Mouse (Mus musculus): ENCODE results near the gene Ugt1a10.

Ugt1a10 gene

DNA sequence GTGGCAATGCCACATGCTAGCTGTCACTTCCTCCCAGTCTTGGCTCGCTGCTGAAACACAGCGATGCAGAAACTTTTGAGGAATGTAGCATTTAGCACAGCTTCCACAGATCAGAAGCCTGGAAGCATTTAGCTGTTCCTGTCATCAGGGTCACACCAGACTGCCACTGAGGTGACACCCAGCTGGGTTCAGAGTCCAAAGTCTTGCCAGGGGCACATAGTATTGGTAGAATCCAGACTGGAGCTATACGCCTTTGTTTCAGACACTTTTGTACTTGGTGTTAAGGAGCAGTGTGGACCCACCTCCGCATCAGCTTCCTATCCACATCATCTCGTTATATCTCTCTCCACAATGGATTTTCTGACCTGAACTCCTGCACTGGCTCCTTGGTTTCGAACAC lies 198.4 kb downstream of the Ugt1a10 start:
- DNase-seq (ENCODE audit: low spot score in 2 of 2): no peak

DNA sequence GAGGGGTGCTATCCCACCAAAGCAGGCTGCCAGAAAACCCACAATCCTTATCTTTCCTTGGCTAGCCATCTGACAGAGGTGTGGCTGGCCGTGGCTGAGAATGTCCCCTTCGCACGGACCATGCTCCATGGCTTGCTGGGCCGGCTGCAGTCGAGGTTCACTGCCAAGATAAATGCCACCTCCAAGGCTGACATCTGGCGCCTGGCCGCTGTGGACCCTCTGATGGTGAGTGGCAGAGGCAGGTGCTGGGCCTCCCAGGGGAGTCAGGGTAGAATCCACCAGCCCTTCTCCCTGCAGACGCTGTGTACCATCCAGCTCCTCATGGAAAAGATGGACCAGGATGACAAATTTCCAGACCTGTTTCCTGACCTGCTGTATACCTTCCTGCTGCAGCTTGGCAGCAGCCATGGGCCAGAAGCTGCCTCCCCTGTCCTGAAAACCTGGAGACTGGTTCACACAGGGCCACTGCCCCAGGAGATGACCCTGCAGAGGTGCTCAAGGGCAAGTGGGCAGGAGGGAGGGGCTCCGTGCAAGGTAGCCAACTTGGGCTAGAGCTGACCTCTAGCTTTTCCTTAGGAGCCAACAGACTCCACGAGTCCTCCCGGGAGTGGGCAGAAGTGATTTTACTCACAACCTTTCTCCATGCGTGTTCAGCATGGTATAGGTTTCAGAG lies 199.7 kb downstream of the Ugt1a10 start:
- DNase-seq (ENCODE audit: low spot score in 2 of 2): no peak

DNA sequence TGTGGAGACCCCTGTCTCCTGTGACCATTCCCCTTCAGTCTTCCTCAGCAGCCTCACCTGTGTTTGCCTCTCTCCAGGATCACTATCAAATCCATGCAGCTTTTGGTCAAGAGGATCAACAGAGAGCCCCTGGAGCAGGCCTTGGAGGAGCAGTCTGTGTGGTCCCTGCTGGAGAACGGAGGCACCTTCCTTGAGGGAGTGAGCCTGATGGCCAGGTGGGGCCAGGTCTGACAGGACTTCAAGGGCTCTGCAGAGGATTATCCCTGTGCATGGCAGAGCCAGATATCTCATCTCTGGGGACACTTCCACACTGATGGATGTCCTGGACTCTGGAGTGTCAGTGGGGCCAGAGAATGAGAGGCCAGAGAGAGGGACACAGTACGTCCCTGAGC lies 200.3 kb downstream of the Ugt1a10 start:
- no peak for DNase-seq (ENCODE audit: low spot score in 2 of 2)

- DNase-seq (ENCODE audit: low spot score in 2 of 2): no peak
Observed at GRCm38 (mm10) chr1:88255989-88256754, 201.0 kb downstream of the Ugt1a10 start.

DNA sequence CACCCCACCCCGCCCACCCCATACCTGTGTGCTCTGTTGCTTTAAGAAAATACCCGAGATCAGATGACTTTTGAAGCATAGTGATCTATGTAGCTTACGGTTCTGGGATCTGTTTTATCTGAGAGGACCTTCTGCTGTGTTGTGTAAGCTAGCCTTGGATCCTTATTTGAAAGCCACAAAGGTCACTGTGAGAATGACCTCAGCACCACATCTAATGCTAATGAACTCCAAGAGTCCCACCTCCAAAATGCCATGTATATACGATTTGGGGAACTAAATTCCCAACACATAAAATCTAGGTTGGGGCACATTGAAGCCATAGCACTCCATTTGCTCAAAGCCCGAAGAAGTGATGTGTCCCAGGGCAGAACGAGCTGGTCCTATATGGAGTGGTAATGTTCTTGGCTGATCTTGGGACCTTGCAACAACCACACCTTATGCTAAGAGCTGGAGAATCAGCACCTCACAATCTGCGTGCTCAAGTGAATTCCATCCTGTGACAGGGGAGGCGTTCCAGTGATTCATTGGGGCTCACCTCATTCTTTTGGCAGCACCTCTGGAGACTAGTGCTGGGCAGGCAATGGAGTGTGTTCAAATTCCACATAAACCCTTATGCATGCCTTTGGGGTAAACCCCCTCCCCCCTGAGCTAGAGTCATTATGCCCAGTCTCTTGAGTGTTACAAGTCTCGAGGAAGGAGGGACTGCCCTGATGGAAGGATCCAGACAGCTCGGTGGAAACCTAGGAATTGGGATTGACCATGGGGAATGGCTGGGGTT lies 201.9 kb downstream of the Ugt1a10 start:
- no peak for DNase-seq (ENCODE audit: low spot score in 2 of 2)

DNA sequence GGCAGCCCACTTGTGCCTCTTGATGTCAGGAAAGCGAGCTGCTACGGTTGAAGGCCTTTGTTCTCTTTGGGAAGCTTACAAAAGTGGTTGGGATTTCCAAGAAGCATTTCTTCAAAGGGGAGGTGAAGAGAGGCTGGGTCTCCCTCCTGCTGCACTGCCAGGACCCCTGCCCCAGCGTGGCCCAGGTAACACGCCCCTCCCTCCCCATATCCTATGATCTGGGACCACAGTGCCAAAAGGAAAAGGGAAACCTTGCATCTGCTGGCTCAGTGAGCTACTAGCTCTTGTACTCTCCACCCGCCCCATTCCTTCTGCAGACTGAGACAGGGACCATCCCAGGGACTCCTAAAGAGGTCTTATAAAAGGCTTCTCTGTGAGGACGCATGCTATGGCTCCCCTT lies 202.5 kb downstream of the Ugt1a10 start:
- no peak for DNase-seq (ENCODE audit: low spot score in 2 of 2)

DNA sequence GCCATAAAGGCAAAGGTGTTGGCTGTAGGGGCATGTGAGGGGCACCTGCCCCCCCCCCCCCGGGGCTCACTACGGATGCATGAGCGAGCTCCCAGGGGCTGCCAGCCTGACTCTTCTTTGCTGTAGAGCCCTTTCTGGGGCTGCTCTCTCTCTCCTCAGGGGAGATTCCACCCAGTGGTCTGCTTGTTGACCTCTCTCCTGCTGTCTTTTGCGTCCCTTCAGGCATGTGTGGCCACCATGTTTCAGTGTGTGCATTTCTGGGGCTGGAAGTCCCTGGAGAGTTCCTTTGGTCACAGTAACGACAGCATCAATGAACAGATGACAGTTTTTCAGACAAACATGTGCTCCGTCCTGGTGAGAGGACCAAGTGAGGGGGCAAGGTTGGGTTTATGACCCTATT lies 203.2 kb downstream of the Ugt1a10 start:
- no peak for DNase-seq (ENCODE audit: low spot score in 2 of 2)

GRCm38 (mm10) chr1:88258881-88259642 lies 203.9 kb downstream of the Ugt1a10 start:
- DNase-seq (ENCODE audit: low spot score in 2 of 2): no peak

- DNase-seq (ENCODE audit: low spot score in 2 of 2): no peak
Observed at GRCm38 (mm10) chr1:88259643-88260024, 204.4 kb downstream of the Ugt1a10 start.

DNA sequence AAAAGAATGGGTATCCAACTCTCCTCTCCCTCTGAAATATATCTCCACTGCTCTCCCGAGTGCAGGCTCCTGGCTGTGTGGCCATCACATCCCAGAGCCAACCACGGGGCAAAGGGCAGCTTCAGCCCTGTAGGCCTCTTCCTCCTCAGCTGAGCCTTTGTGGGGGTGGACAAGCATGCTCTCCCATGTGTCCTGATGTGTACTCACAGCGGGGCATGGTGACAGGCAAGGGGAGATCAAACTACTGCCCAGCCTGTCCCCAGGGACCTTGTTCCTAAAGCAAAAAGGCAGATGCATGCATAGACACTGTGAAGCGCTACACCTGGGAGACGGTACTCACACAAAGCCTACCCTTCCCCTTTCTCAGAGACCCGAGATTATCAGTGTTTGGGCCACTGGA lies 204.9 kb downstream of the Ugt1a10 start:
- DNase-seq (ENCODE audit: low spot score in 2 of 2): no peak

- DNase-seq (ENCODE audit: low spot score in 2 of 2): no peak
Observed at GRCm38 (mm10) chr1:88260604-88261377, 205.6 kb downstream of the Ugt1a10 start.

GRCm38 (mm10) chr1:88261706-88262105 lies 206.5 kb downstream of the Ugt1a10 start:
- no peak for DNase-seq (ENCODE audit: low spot score in 2 of 2)

DNA sequence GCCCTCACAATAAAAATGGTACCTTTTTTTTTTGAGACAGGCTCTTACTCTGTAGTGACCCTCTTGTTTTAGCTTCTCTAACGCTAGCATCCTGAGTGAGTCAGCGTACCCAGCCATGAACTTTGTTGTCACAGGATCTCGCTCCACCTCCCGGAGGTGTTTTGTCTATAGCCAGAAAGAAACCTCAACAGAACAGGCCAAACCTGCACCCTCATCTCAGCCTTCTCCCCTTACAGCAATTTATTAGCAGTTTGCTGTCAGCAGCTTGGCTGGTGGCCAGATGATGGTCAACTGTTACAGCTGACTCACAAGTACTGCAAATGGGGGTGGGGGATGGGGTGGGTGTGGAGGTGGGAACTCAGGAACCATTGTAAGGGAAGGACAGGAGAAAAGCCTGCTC lies 207.1 kb downstream of the Ugt1a10 start:
- no peak for DNase-seq (ENCODE audit: low spot score in 2 of 2)

DNA sequence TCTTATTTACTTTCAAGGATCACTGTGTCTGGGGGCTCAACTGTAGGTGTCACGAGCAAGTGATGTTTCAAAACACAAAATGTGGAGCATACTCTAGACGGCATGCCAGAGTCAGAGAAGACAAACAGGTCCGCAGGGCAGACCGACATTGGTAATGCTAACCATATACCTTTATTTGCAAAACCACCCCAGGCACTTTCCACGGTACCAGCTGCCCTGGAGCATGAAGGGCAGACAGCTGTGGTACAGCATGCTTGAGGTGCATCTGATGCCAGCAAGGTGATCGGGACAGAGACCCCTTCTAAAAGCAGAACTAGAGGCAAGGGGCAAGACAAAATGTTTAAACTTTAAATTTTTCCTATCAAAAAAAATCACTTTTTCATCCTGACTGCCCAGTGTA lies 207.8 kb downstream of the Ugt1a10 start:
- DNase-seq (ENCODE audit: low spot score in 2 of 2): no peak

GRCm38 (mm10) chr1:88263778-88264177 lies 208.6 kb downstream of the Ugt1a10 start:
- no peak for DNase-seq (ENCODE audit: low spot score in 2 of 2)

- DNase-seq (ENCODE audit: low spot score in 2 of 2): no peak
Observed at GRCm38 (mm10) chr1:88264237-88264868, 209.2 kb downstream of the Ugt1a10 start.

DNA sequence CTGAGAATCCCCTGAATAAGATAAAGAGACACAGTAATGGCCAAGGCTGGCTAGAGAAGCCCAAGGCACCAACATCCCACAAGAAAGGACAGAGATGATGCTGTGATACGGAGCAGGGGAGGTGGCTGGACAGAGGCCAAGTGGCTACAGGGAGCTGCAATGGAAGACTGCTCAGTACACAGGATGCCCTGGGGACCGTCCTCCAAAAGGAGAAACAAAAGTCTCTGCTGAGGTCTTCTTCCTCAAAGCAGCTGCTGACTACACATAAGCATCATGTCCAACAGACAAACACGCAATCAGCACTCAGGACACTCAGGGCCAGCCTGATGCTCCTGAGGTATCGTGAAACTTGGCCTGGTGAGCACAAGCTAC lies 209.7 kb downstream of the Ugt1a10 start:
- DNase-seq (ENCODE audit: low spot score in 2 of 2): no peak

DNA sequence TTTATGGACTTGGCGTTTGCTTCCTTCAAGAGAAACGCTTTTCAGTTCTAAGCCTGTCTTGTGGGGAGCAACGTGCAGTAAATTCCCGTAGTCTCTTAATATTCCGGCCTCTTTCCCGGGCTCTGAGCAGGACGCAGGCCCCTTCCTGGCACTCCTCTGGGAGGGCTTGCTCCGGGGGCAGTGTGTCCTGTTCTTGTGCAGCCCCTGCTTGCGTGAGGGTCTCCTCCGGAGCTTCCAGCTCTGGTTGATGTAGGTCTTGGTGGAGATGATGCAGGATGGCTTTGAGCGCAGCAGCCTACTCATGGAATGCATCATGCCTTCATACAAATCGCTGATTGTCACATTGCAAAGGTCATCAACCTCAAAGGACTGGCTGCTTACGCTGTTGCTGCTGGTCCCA lies 210.9 kb downstream of the Ugt1a10 start:
- no peak for DNase-seq (ENCODE audit: low spot score in 2 of 2)

DNA sequence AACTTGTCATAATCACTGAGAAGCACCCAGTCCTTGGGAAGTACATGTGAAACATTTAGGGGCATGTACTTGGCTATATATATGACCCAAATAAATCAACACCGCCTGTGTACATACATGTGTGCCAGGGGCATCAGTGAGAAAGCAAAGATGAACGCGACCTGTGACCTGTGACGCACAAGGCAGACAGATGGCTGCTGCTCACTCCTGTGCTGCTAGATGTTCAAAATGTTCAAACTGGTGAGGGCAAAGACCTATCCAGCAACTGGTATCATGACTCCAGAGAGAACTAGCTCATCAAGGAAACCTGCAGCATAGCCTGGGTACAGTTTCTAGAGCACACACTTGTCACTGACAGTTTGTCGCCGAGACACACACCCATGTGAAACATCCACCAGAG lies 212.3 kb downstream of the Ugt1a10 start:
- DNase-seq (ENCODE audit: low spot score in 2 of 2): no peak

- no peak for DNase-seq (ENCODE audit: low spot score in 2 of 2)
Observed at GRCm38 (mm10) chr1:88268070-88268469, 212.9 kb downstream of the Ugt1a10 start.

Measured in frontal cortex, postnatal 25 days (tissue).